Mouse (Mus musculus) hindbrain, embryonic 15.5 days (tissue): ENCODE results near the gene Cbarp. TPM values are rescaled to one million over a fixed set of nuclear protein-coding genes. Genes with fewer than 3 reads are reported as not detected.

Experiments used
- ATAC-seq: fragments of 200-750 bp; cut with Nextera tagmentation; 2 replicates; pipeline ENCODE4 v1.8.0; 2017; ENCODE audit warnings: low read depth, moderate number of reproducible peaks, moderate TSS enrichment; ENCODE audit not compliant: low FRiP score
- H3K27ac ChIP-seq: fragments of 300-500 bp; sonication (generic); replicated peaks from 2 replicates; pipeline ENCODE4 v1.5.1; 2015; ENCODE audit warnings: mild to moderate bottlenecking, inconsistent platforms
- H3K27me3 ChIP-seq: fragments of 300-500 bp; sonication (generic); 2 replicates; pipeline ENCODE4 v1.6.1; 2015; ENCODE audit warnings: control low read depth, inconsistent platforms
- H3K36me3 ChIP-seq: fragments of 300-500 bp; sonication (generic); 2 replicates; pipeline ENCODE4 v1.6.1; 2015; ENCODE audit warnings: control low read depth, inconsistent platforms
- H3K4me1 ChIP-seq: fragments of 300-500 bp; sonication (generic); replicated peaks from 2 replicates; pipeline ENCODE4 v1.6.1; 2015; ENCODE audit warnings: control low read depth, inconsistent platforms
- H3K4me2 ChIP-seq: fragments of 300-500 bp; sonication (generic); 2 replicates; pipeline ENCODE4 v1.6.1; 2015; ENCODE audit warnings: moderate library complexity, mild to moderate bottlenecking, inconsistent platforms
- H3K4me3 ChIP-seq: fragments of 300-500 bp; sonication (generic); 2 replicates; pipeline ENCODE4 v1.5.1; 2015; ENCODE audit warnings: mild to moderate bottlenecking, inconsistent platforms
- H3K9ac ChIP-seq: fragments of 300-500 bp; sonication (generic); 2 replicates; pipeline ENCODE4 v1.6.1; 2015; ENCODE audit warnings: inconsistent platforms
- H3K9me3 ChIP-seq: fragments of 300-500 bp; sonication (generic); 2 replicates; pipeline ENCODE4 v1.6.1; 2016; ENCODE audit warnings: control low read depth, inconsistent platforms
- WGBS: fragments of 180-500 bp; shearing (Covaris S2); methylation state at CpG from one replicate; pipeline ENCODE4 v1.1.7; 2015; 5-methylcytosine and 5-hydroxymethylcytosine counted together
- polyA plus RNA-seq: library from polyadenylated mRNA; unstranded; fragments of >200 nt; fragmentation: Nextera tagmentation; extraction: Ambion mirVana; gene quantifications from 2 replicates; pipeline ENCODE4 v1.2.1, GENCODE M21; 2015

The Cbarp gene
- polyA plus RNA-seq, 1 experiment from 2014 or later, result 71.3 TPM

- no peaks in the 10 kb centered on the region for H3K27me3 ChIP-seq
- no peak for ATAC-seq
- H3K9ac ChIP-seq, result no peak overlapping the region
- 2% methylated on average over 33 of the region's 33 CpGs for WGBS
- peak overlapping the region; percentile 90 for H3K27ac ChIP-seq
- peak overlapping the region; percentile 45 for H3K4me3 ChIP-seq
- peaks cover 74% of the 10 kb centered on the region for H3K4me1 ChIP-seq
- H3K36me3 ChIP-seq, result peaks cover 19% of the 10 kb centered on the region
- H3K4me2 ChIP-seq, result peak overlapping the region; percentile 72
- H3K9me3 ChIP-seq, result no peaks in the 10 kb centered on the region
These were observed 20.1 kb upstream of the Cbarp start for GRCm38 (mm10) chr10:80160455-80161371.

- Histone ChIP-seq H3K27me3 (no peaks in the 10 kb centered on the region), H3K9ac (peak overlapping the region; percentile 45), H3K4me3 (peak overlapping the region; percentile 45), H3K4me1 (peaks cover 76% of the 10 kb centered on the region), H3K9me3 (no peaks in the 10 kb centered on the region), H3K27ac (peak overlapping the region; percentile 90), H3K36me3 (peaks cover 28% of the 10 kb centered on the region), H3K4me2 (peak overlapping the region; percentile 72)
- under 1% methylated on average over 54 of the region's 55 CpGs for WGBS
- peak; percentile 88 for ATAC-seq
These were observed 19.2 kb upstream of the Cbarp start for GRCm38 (mm10) chr10:80159561-80160454.

- Histone ChIP-seq H3K4me3 (peak overlapping the region; percentile 45), H3K9me3 (no peaks in the 10 kb centered on the region), H3K27ac (peak overlapping the region; percentile 90), H3K9ac (peak overlapping the region; percentile 45), H3K36me3 (peaks cover 36% of the 10 kb centered on the region), H3K4me2 (peak overlapping the region; percentile 72), H3K4me1 (peaks cover 74% of the 10 kb centered on the region), H3K27me3 (no peaks in the 10 kb centered on the region)
- peak; percentile 0; the same call in 1 of the 2 replicates for ATAC-seq
- 10% methylated on average over 12 of the region's 12 CpGs for WGBS
These were observed 18.5 kb upstream of the Cbarp start for GRCm38 (mm10) chr10:80159021-80159560.

- peaks cover 42% of the 10 kb centered on the region for H3K36me3 ChIP-seq
- no peak overlapping the region for H3K4me3 ChIP-seq
- H3K4me1 ChIP-seq, result peaks cover 76% of the 10 kb centered on the region
- no peaks in the 10 kb centered on the region for H3K9me3 ChIP-seq
- peak overlapping the region; percentile 90 for H3K27ac ChIP-seq
- WGBS, result 13% methylated on average over 18 of the region's 18 CpGs
- ATAC-seq, result no peak
- H3K9ac ChIP-seq, result no peak overlapping the region; the same call in 1 of the 2 replicates
- peak overlapping the region; percentile 72 for H3K4me2 ChIP-seq
- no peaks in the 10 kb centered on the region for H3K27me3 ChIP-seq
These were observed 17.8 kb upstream of the Cbarp start for GRCm38 (mm10) chr10:80158307-80158986.

- Histone ChIP-seq H3K27me3 (no peaks in the 10 kb centered on the region), H3K9ac (peak overlapping the region; percentile 16; the same call in 1 of the 2 replicates), H3K27ac (peak overlapping the region; percentile 78), H3K4me3 (no peak overlapping the region), H3K4me1 (peaks cover 87% of the 10 kb centered on the region), H3K9me3 (no peaks in the 10 kb centered on the region), H3K4me2 (no peak overlapping the region; the same call in 1 of the 2 replicates), H3K36me3 (peaks cover 46% of the 10 kb centered on the region)
- WGBS, result 48% methylated on average over 15 of the region's 15 CpGs
- no peak for ATAC-seq
These were observed 16.7 kb upstream of the Cbarp start for GRCm38 (mm10) chr10:80157141-80157929.

- 54% methylated on average over 7 of the region's 7 CpGs for WGBS
- no peak for ATAC-seq
- Histone ChIP-seq H3K4me3 (no peak overlapping the region), H3K36me3 (peaks cover 46% of the 10 kb centered on the region), H3K27me3 (no peaks in the 10 kb centered on the region), H3K4me1 (peaks cover 89% of the 10 kb centered on the region), H3K9ac (no peak overlapping the region), H3K9me3 (no peaks in the 10 kb centered on the region), H3K27ac (peak overlapping the region; percentile 67), H3K4me2 (no peak overlapping the region)
These were observed 16.1 kb upstream of the Cbarp start for GRCm38 (mm10) chr10:80156752-80157053.

- Histone ChIP-seq H3K27me3 (no peaks in the 10 kb centered on the region), H3K27ac (peak overlapping the region; percentile 67), H3K9me3 (no peaks in the 10 kb centered on the region), H3K36me3 (peaks cover 46% of the 10 kb centered on the region), H3K4me3 (no peak overlapping the region), H3K4me2 (no peak overlapping the region), H3K4me1 (peaks cover 86% of the 10 kb centered on the region), H3K9ac (no peak overlapping the region)
- WGBS, result 84% methylated on average over 29 of the region's 29 CpGs
- no peak for ATAC-seq
These were observed 15.5 kb upstream of the Cbarp start for GRCm38 (mm10) chr10:80156002-80156751.

GRCm38 (mm10) chr10:80155277-80155676 is 14.6 kb upstream of the Cbarp start:
- ATAC-seq, result no peak
- no peaks in the 10 kb centered on the region for H3K27me3 ChIP-seq
- no peak overlapping the region for H3K9ac ChIP-seq
- 45% methylated on average over 1 of the region's 1 CpGs for WGBS
- H3K27ac ChIP-seq, result peak overlapping the region; percentile 67
- peaks cover 78% of the 10 kb centered on the region for H3K4me1 ChIP-seq
- no peak overlapping the region for H3K4me3 ChIP-seq
- peaks cover 46% of the 10 kb centered on the region for H3K36me3 ChIP-seq
- H3K4me2 ChIP-seq, result peak overlapping the region; percentile 8; the same call in 1 of the 2 replicates
- H3K9me3 ChIP-seq, result no peaks in the 10 kb centered on the region

GRCm38 (mm10) chr10:80154384-80154783 is 13.7 kb upstream of the Cbarp start:
- H3K27me3 ChIP-seq, result no peaks in the 10 kb centered on the region
- H3K27ac ChIP-seq, result peak overlapping the region; percentile 67; the same call in 1 of the 2 replicates
- H3K9ac ChIP-seq, result no peak overlapping the region
- peaks cover 46% of the 10 kb centered on the region for H3K36me3 ChIP-seq
- no peak overlapping the region; the same call in 1 of the 2 replicates for H3K4me2 ChIP-seq
- no peak overlapping the region for H3K4me3 ChIP-seq
- 89% methylated on average over 7 of the region's 7 CpGs for WGBS
- peaks cover 72% of the 10 kb centered on the region for H3K4me1 ChIP-seq
- ATAC-seq, result no peak
- no peaks in the 10 kb centered on the region for H3K9me3 ChIP-seq

GRCm38 (mm10) chr10:80153713-80154112 is 13.1 kb upstream of the Cbarp start:
- H3K36me3 ChIP-seq, result peaks cover 46% of the 10 kb centered on the region
- H3K27ac ChIP-seq, result peak overlapping the region; percentile 100; the same call in 1 of the 2 replicates
- 84% methylated on average over 19 of the region's 19 CpGs for WGBS

More at GRCm38 (mm10) chr10:80153713-80154112, 13.1 kb upstream of the Cbarp start:
- Histone ChIP-seq H3K27me3 (no peaks in the 10 kb centered on the region), H3K4me3 (peak overlapping the region; percentile 3; the same call in 1 of the 2 replicates), H3K9me3 (no peaks in the 10 kb centered on the region), H3K4me1 (peaks cover 65% of the 10 kb centered on the region), H3K4me2 (peak overlapping the region; percentile 96), H3K9ac (0 out of 2 replicates have a peak overlapping the region, but pooled peaks have one; percentile 2)
- ATAC-seq, result no peak
